Mouse (Mus musculus): Measurements from ENCODE around the gene Rpl14. TPM values are rescaled to one million over a fixed set of nuclear protein-coding genes. Genes with fewer than 3 reads are reported as not detected.

The Rpl14 gene
- total RNA-seq, 2 experiments from 2014 or later: 522 to 541 TPM

- no peak for DNase-seq
Measured at GRCm38 (mm10) chr9:120603956-120604355, 32.7 kb downstream of the Rpl14 start.

GRCm38 (mm10) chr9:120611055-120611454 is 39.8 kb downstream of the Rpl14 start:
- no peak for DNase-seq

- no peak for DNase-seq
Measured at GRCm38 (mm10) chr9:120614059-120614458, 42.8 kb downstream of the Rpl14 start.

GRCm38 (mm10) chr9:120618101-120618500 is 46.9 kb downstream of the Rpl14 start:
- no peak for DNase-seq

DNA sequence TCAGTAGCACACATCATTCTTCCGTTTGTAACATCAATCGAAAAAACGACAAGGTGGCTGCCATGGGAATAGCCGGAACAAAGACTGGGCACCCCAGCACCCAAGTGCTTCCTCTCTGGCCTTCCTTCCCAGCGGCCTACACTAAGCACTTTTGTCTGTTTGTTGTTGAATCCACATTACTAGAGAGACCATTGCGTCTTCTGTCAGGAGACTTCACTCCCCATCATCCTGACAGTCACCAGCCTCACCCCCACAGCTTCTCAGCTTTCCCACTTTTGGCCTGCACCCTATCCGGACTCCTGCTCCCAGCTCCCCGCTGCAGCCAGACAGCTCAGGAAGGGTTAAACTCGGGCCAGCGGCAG is 48.1 kb downstream of the Rpl14 start:
- DNase-seq: no peak

DNA sequence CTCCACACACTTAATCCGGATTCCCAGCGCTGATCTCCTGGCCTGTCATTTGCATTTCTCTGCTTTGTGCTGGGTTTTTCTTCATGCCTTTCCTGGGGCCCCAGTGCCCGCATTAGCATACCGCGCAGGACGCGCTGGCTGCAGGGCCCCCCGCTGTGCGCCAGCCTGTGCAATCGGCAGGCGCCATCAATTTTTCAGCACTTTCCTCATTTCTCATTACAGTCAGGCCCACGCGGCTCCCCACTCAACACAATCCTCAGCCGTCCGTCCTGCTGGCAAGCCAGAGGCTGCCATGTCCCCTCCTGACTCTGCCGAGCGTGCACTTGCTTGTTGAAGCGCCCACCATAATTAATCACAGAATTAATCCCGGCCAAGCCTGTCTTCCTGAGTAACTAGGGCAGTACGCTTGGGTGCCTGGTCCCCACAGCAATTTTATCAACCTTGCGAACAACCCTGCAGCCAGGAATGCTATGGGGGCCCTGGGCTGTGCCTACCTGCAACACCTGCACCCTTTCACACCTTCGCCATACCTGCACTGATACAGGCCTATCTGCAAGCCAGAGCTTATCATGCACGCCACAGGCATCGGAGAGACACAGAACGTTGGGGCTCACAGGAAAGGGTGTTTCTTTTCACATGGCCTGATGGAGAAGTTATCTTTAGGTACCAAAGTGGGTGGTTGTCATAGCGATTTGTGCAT is 48.6 kb downstream of the Rpl14 start:
- DNase-seq: no peak

GRCm38 (mm10) chr9:120620409-120620745 is 49.1 kb downstream of the Rpl14 start:
- no peak for DNase-seq

Other genes with a start within 250 kb of the Rpl14 start
- 10 to 100 TPM; 64.2 to 67.7 TPM for gene Eif1b, start 79.2 kb upstream of the Rpl14 start, total RNA-seq (2021)
- gene Entpd3, start 31.6 kb upstream of the Rpl14 start, total RNA-seq (2021): 1 to 10 TPM in 1 of 2 experiments, under 1 TPM in 1; 0.40 to 2.9 TPM

Data from adrenal gland, postnatal 36 days (tissue).